Mouse (Mus musculus): ENCODE measurements around the gene Serpina1b. TPM values are rescaled to one million over a fixed set of nuclear protein-coding genes. Genes with fewer than 3 reads are reported as not detected.
"Not testable (repeated sequence)": the region's sequence is repeated elsewhere in the genome, so short reads cannot be mapped to it uniquely, and the experiment has no call there.

Serpina1b gene
- total RNA-seq (2014; fragmentation: Nextera tagmentation) (not detected in 2 replicates), total RNA-seq (2017) (0.16 TPM in 1 of 2 replicates, not detected in the other), polyA plus RNA-seq (2012) (not detected in 2 replicates)

DNA sequence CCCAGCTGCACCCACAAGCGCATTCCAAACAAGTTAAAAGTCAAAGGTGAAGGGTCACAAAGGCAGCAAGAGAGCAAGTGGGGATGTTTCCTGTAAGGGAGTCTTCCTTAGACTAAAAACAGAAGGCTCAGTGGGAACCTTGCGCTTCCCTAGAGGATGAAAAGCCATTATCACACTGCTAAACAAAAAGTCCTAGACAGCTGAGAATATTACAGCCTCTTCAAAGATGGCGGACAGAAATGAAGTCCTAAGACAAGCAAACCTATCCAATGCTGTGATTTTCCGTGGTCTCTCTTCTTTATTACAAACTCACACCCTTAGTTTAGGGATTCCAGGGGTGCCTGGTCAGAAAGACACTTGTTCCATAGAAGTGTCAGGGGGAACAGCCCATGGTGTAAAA lies at the start of gene Serpina1b:
TSS of gene Serpina1b (minus strand) at position 101 of the 400 bp plus-strand sequence.
- not testable (repeated sequence) for H3K9me3 ChIP-seq (replicated peaks); DNase-seq (ENCODE audit: low spot score); H3K4me3 ChIP-seq (ENCODE audit: low read depth, low read length); H3K36me3 ChIP-seq (replicated peaks); H3K4me1 ChIP-seq (ENCODE audit: insufficient read depth, low read depth, low read length); H3K27me3 ChIP-seq (ENCODE audit: insufficient read depth, low read length); ATAC-seq (ENCODE audit: extremely low read depth, insufficient number of reproducible peaks, low FRiP score, poor library complexity, severe bottlenecking)

DNA sequence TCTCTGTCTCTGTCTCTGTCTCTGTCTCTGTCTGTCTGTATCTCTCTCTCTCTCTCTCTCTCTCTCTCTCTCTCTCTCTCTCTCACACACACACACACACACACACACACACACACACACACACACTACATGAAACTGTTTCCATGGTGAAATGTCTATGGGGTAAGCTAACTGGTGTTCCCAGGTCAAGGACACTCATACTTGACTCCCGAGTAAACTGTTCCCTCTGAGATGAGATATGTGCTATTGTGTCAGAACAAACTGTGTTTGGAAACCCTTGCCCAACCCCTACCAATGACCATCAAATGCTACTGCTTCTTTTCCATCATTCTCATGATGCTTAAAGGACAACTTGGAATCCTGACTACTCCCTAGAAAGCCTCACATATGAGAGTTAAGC lies 36.7 kb upstream of the Serpina1b start:
- H3K27me3 ChIP-seq (ENCODE audit: insufficient read depth, low read length); H3K36me3 ChIP-seq (replicated peaks); H3K4me3 ChIP-seq (ENCODE audit: low read depth, low read length); H3K4me1 ChIP-seq (ENCODE audit: insufficient read depth, low read depth, low read length); ATAC-seq (ENCODE audit: extremely low read depth, insufficient number of reproducible peaks, low FRiP score, poor library complexity, severe bottlenecking); DNase-seq (ENCODE audit: low spot score): not testable (repeated sequence)
- peaks cover 29% of the 10 kb centered on the region for H3K9me3 ChIP-seq (replicated peaks)

DNA sequence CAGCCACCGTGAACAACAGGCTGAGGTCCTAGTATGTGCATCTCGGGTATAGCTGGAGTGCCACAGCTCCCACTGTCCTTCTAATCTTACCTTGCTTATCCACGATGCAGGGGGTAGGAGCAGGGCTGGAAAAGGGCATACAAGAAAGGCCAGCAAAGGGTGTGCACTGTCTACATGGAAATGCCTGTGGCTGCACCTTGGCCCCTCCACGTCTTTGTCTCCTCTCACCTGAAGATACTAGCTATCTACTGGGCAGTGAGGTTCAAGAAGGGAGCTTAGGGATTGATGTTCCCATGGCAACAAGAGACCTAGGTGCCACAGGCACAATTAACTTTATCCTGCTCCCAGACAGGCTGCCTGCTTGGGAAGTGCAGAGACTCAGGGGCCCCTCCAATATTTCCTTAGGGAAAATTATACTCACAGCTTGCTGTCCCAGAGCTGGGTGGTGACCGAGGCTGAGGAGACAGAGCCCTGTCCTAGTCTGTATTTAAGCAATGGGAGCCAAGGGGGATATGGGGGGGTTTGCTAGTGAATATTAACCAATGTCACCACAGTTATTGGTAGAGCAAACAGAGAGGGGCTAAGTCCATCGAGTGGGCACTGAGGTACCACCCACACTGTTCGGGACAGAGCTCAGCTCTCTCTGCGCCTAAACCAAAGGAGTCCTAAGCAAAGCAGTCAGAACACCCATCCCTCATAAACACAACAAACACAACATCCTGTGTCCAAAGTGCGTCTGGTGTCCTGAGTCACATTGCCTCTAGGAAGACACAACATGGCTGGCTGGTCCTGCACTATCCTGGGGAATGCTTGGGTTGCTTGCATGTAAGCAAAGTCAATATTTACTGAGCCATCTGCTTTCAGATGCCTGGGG lies 33.2 kb upstream of the Serpina1b start, which contains the start of gene Serpina1a:
TSS of gene Serpina1a (minus strand) at position 462 of the 874 bp plus-strand sequence.
- not testable (repeated sequence) for H3K27me3 ChIP-seq (ENCODE audit: insufficient read depth, low read length); H3K36me3 ChIP-seq (replicated peaks); H3K4me3 ChIP-seq (ENCODE audit: low read depth, low read length); H3K4me1 ChIP-seq (ENCODE audit: insufficient read depth, low read depth, low read length); DNase-seq (ENCODE audit: low spot score); ATAC-seq (ENCODE audit: extremely low read depth, insufficient number of reproducible peaks, low FRiP score, poor library complexity, severe bottlenecking)
- peaks cover 31% of the 10 kb centered on the region for H3K9me3 ChIP-seq (replicated peaks)

GRCm38 (mm10) chr12:103860976-103861375 lies 30.8 kb upstream of the Serpina1b start:
- Histone ChIP-seq H3K4me1 (ENCODE audit: insufficient read depth, low read depth, low read length) (no peaks in the 10 kb centered on the region), H3K4me3 (ENCODE audit: low read depth, low read length) (no peak overlapping the region), H3K36me3 (replicated peaks) (no peaks in the 10 kb centered on the region), H3K9me3 (replicated peaks) (peaks cover 33% of the 10 kb centered on the region), H3K27me3 (ENCODE audit: insufficient read depth, low read length) (no peaks in the 10 kb centered on the region)
- DNase-seq (ENCODE audit: low spot score) = no peak
- TF ChIP-seq GATA1 (IDR thresholded peaks at IDR 0.05; ENCODE audit: borderline replicate concordance, low read length) = no peak
- ATAC-seq (ENCODE audit: extremely low read depth, insufficient number of reproducible peaks, low FRiP score, poor library complexity, severe bottlenecking) = no peak

GRCm38 (mm10) chr12:103860571-103860970 lies 30.4 kb upstream of the Serpina1b start:
- H3K4me3 ChIP-seq (ENCODE audit: low read depth, low read length); H3K27me3 ChIP-seq (ENCODE audit: insufficient read depth, low read length); H3K36me3 ChIP-seq (replicated peaks); ATAC-seq (ENCODE audit: extremely low read depth, insufficient number of reproducible peaks, low FRiP score, poor library complexity, severe bottlenecking); H3K4me1 ChIP-seq (ENCODE audit: insufficient read depth, low read depth, low read length); DNase-seq (ENCODE audit: low spot score): not testable (repeated sequence)
- H3K9me3 ChIP-seq (replicated peaks) = peaks cover 32% of the 10 kb centered on the region

- ATAC-seq (ENCODE audit: extremely low read depth, insufficient number of reproducible peaks, low FRiP score, poor library complexity, severe bottlenecking); H3K27me3 ChIP-seq (ENCODE audit: insufficient read depth, low read length); H3K4me3 ChIP-seq (ENCODE audit: low read depth, low read length); DNase-seq (ENCODE audit: low spot score); H3K4me1 ChIP-seq (ENCODE audit: insufficient read depth, low read depth, low read length); H3K36me3 ChIP-seq (replicated peaks): not testable (repeated sequence)
- H3K9me3 ChIP-seq (replicated peaks) = peaks cover 29% of the 10 kb centered on the region
Observed at GRCm38 (mm10) chr12:103859584-103859983, 29.4 kb upstream of the Serpina1b start.

DNA sequence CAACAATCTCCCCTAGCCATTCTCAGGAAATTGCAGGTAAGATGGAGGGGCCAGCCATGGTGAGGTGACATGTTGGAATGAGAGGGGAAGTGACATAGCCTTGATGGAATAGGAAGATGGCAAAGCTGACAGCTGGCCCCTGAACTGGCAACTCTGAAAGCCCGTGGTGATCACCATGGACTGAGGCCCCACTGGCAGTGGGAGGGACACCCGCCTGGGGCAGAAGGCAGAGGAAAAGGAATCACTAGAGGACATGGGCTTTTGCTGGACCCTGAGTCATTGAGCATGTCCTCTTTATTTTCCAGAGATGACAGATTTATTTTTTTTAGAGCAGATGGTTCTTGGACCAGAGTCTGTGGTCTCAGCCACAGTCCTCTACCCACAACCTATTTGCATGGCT lies 22.9 kb upstream of the Serpina1b start:
- H3K4me1 ChIP-seq (ENCODE audit: insufficient read depth, low read depth, low read length); H3K4me3 ChIP-seq (ENCODE audit: low read depth, low read length); H3K27me3 ChIP-seq (ENCODE audit: insufficient read depth, low read length); H3K36me3 ChIP-seq (replicated peaks); DNase-seq (ENCODE audit: low spot score); ATAC-seq (ENCODE audit: extremely low read depth, insufficient number of reproducible peaks, low FRiP score, poor library complexity, severe bottlenecking): not testable (repeated sequence)
- peaks cover 18% of the 10 kb centered on the region for H3K9me3 ChIP-seq (replicated peaks)

DNA sequence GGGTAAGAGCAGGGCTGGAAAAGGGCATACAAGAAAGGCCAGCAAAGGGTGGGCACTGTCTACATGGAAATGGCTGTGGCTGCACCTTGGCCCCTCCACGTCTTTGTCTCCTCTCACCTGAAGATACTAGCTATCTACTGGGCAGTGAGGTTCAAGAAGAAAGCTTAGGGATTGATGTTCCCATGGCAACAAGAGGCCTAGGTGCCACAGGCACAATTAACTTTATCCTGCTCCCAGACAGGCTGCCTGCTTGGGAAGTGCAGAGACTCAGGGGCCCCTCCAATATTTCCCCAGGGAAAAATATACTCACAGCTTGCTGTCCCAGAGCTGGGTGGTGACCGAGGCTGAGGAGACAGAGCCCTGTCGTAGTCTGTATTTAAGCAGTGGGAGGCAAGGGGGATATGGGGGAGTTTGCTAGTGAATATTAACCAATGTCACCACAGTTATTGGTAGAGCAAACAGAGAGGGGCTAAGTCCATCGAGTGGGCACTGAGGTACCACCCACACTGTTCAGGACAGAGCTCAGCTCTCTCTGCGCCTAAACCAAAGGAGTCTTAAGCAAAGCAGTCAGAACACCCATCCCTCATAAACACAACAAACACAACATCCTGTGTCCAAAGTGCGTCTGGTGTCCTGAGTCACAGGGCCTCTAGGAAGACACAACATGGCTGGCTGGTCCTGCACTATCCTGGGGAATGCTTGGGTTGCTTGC lies 2.4 kb downstream of the Serpina1b start:
- DNase-seq (ENCODE audit: low spot score); H3K27me3 ChIP-seq (ENCODE audit: insufficient read depth, low read length); ATAC-seq (ENCODE audit: extremely low read depth, insufficient number of reproducible peaks, low FRiP score, poor library complexity, severe bottlenecking); H3K4me3 ChIP-seq (ENCODE audit: low read depth, low read length); H3K9me3 ChIP-seq (replicated peaks); H3K4me1 ChIP-seq (ENCODE audit: insufficient read depth, low read depth, low read length); H3K36me3 ChIP-seq (replicated peaks): not testable (repeated sequence)

DNA sequence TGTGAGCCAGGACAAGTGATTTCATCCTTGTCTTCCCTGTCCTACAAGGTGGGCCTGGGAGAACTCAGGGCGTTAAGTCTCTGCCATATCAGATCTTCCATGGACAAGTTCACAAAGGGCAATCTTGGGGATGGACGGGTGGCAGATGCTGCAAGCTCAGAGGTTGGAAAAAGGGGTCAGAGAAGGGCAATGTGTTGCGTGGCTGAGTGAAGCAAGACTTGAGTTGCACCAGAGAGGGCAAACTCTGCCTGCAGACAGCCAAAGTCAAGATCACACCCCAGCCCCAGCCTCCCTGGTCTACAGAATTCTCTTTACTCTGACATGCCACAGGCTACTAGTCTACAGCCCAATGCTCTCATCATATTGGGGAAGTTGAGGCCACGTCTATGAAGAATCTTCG lies 6.3 kb downstream of the Serpina1b start:
- ATAC-seq (ENCODE audit: extremely low read depth, insufficient number of reproducible peaks, low FRiP score, poor library complexity, severe bottlenecking); H3K36me3 ChIP-seq (replicated peaks); H3K4me1 ChIP-seq (ENCODE audit: insufficient read depth, low read depth, low read length); H3K4me3 ChIP-seq (ENCODE audit: low read depth, low read length); H3K9me3 ChIP-seq (replicated peaks); H3K27me3 ChIP-seq (ENCODE audit: insufficient read depth, low read length); DNase-seq (ENCODE audit: low spot score): not testable (repeated sequence)

GRCm38 (mm10) chr12:103773246-103773851 lies 56.8 kb downstream of the Serpina1b start, which contains the start of gene Serpina1d:
Serpina1d (minus strand) TSS chr12:103773592.
- DNase-seq (ENCODE audit: low spot score); H3K4me1 ChIP-seq (ENCODE audit: insufficient read depth, low read depth, low read length); H3K27me3 ChIP-seq (ENCODE audit: insufficient read depth, low read length); H3K36me3 ChIP-seq (replicated peaks); ATAC-seq (ENCODE audit: extremely low read depth, insufficient number of reproducible peaks, low FRiP score, poor library complexity, severe bottlenecking); H3K9me3 ChIP-seq (replicated peaks); H3K4me3 ChIP-seq (ENCODE audit: low read depth, low read length): not testable (repeated sequence)

GRCm38 (mm10) chr12:103770597-103770996 lies 59.6 kb downstream of the Serpina1b start:
- H3K27me3 ChIP-seq (ENCODE audit: insufficient read depth, low read length); H3K4me3 ChIP-seq (ENCODE audit: low read depth, low read length); H3K9me3 ChIP-seq (replicated peaks); DNase-seq (ENCODE audit: low spot score); ATAC-seq (ENCODE audit: extremely low read depth, insufficient number of reproducible peaks, low FRiP score, poor library complexity, severe bottlenecking); H3K36me3 ChIP-seq (replicated peaks); H3K4me1 ChIP-seq (ENCODE audit: insufficient read depth, low read depth, low read length): not testable (repeated sequence)
